Mouse (Mus musculus): ENCODE measurements at regions not wholly inside any gene's neighbourhood (a gene's known extent, or its start where the extent isn't known, plus 50 kb on each side); places are given as distances from the start of the nearest gene placed in this dataset.

DNA sequence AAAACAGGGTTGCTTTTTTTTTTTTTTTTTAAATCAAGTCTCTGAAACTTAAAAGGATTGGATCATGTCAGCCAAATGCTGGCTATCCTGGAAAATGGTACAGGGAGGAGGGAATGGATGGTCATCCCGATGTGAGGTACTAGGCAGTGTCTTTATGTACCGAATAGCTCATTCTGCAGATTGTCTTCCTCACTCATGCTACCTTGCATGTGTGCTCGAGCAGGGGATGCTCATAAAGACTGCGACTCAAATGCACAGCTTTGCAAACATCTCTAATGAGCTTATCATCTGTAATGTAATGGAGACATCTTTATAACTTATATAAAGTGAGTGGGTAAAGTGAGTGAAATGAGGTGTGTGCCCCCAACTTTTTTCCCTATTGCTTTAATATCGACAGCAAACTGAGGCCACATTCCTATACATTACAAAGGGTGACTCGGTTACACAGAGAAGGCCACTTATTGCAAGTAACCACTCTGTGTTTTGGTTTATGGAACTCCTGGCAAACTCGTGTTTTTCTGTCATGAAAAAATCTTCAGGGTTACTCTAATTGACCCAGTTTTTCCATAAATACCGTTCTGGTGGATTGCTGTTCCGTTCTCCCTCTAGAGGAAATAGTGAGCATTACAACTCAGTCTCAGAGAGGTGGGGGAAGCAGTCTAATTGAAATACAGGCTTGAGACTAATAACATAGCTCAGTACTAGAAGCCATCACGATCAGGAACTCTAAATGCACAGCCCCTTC is 319.4 kb upstream of the Dcn start:
- TF ChIP-seq CTCF (IDR thresholded peaks at IDR 0.05; ENCODE audit: insufficient read depth, low read length) (no peak), POLR2A (IDR thresholded peaks at IDR 0.05; ENCODE audit: borderline replicate concordance, extremely low read depth, low read depth, low read length) (no peak)

Measured in lung, adult 2 months (tissue).